Comparison of ENCODE assay signal across 9 mouse cellular contexts in genomic region chrX:142684674-142685073, GRCm38 (mm10). TPM values are rescaled to one million over a fixed set of nuclear protein-coding genes. Genes with fewer than 3 reads are reported as not detected.
DNase-seq lines count a peak whose midpoint lies in the region; ATAC-seq and TF ChIP-seq lines count a peak whose summit lies in the region.
"Had no signal": no experiment of that assay in that cellular context is flagged by ENCODE, and none has a peak within 500 bp of the region (broad histone marks: within the 10 kb centered on the region; RNA-seq: fewer than 3 reads in every experiment).

No protein-coding gene starts in this region.

- WGBS in hindbrain, embryonic 13.5 days, result 24% methylated on average over 4 of the region's 4 CpGs
- 18% methylated on average over 4 of the region's 4 CpGs for WGBS in hindbrain, embryonic 11.5 days
- WGBS in embryonic facial prominence, embryonic 10.5 days, result 16% methylated on average over 4 of the region's 4 CpGs
- WGBS in limb, embryonic 13.5 days, result 22% methylated on average over 4 of the region's 4 CpGs

- no peaks in the 10 kb centered on the region for H3K36me3 ChIP-seq in hindbrain, embryonic 13.5 days
- no peaks in the 10 kb centered on the region for H3K36me3 ChIP-seq in hindbrain, embryonic 11.5 days (ENCODE audit: control insufficient read depth, insufficient read depth, low read length)
- H3K36me3 ChIP-seq in CH12.LX (replicated peaks in 1 of 2; ENCODE audit: control insufficient read depth in 1 of 2, insufficient read depth in 1 of 2, low read length in 1 of 2), result peaks cover 0 to 24% of the 10 kb centered on the region in 2 experiments
- peaks cover 3% of the 10 kb centered on the region; the same call in 1 of the 2 replicates for H3K36me3 ChIP-seq in embryonic facial prominence, embryonic 10.5 days (replicated peaks)
- H3K36me3 ChIP-seq in limb, embryonic 13.5 days, result no peaks in the 10 kb centered on the region

- H3K27me3 ChIP-seq in hindbrain, embryonic 13.5 days, result peaks cover 25% of the 10 kb centered on the region; the same call in 1 of the 2 replicates
- H3K27me3 ChIP-seq in hindbrain, embryonic 11.5 days (ENCODE audit: control insufficient read depth, insufficient read depth, low read length), result peaks cover 4% of the 10 kb centered on the region; the same call in 1 of the 2 replicates
- no peaks in the 10 kb centered on the region for H3K27me3 ChIP-seq in CH12.LX (replicated peaks)
- peaks cover 89% of the 10 kb centered on the region for H3K27me3 ChIP-seq in embryonic facial prominence, embryonic 10.5 days (replicated peaks; ENCODE audit: low read depth, poor library complexity, severe bottlenecking)
- H3K27me3 ChIP-seq in limb, embryonic 13.5 days, result peaks cover 31% of the 10 kb centered on the region; the same call in 1 of the 2 replicates

- H3K4me1 ChIP-seq in hindbrain, embryonic 13.5 days (replicated peaks), result peaks cover 34% of the 10 kb centered on the region
- 0 out of 2 replicates have a peak, but pooled peaks cover 3% of the 10 kb centered on the region for H3K4me1 ChIP-seq in hindbrain, embryonic 11.5 days (replicated peaks; ENCODE audit: control insufficient read depth, insufficient read depth, low read length)
- H3K4me1 ChIP-seq in CH12.LX (ENCODE audit: control insufficient read depth in 1 of 2, insufficient read depth in 2 of 2), result peaks cover 4 to 39% of the 10 kb centered on the region in 2 experiments; a peak in 3 of 4 replicates
- H3K4me1 ChIP-seq in embryonic facial prominence, embryonic 10.5 days, result peaks cover 59% of the 10 kb centered on the region
- H3K4me1 ChIP-seq in limb, embryonic 13.5 days, result peaks cover 45% of the 10 kb centered on the region

- no peak for ATAC-seq in hindbrain, embryonic 13.5 days (ENCODE audit: low FRiP score)
- ATAC-seq in hindbrain, embryonic 11.5 days (ENCODE audit: low FRiP score), result no peak
- no peak for ATAC-seq in limb, embryonic 13.5 days (ENCODE audit: low FRiP score, low read depth)
- ATAC-seq in CD4-positive, CD25-positive, alpha-beta regulatory T cell, adult 4 months, result no peak

- in situ Hi-C loops in CH12.LX (cut with MboI; ENCODE audit: low pct_ligation_motif_present, low pct_unique_long_range_greater_than_20kb, low sequenced_read_pairs), result no loop called here

- peaks cover 13% of the 10 kb centered on the region for H3K79me2 ChIP-seq in CH12.LX (replicated peaks; ENCODE audit: control insufficient read depth, extremely low read depth, insufficient read depth, poor library complexity, severe bottlenecking)

- H3K9me3 ChIP-seq in hindbrain, embryonic 13.5 days, result no peaks in the 10 kb centered on the region
- no peaks in the 10 kb centered on the region for H3K9me3 ChIP-seq in hindbrain, embryonic 11.5 days (ENCODE audit: control insufficient read depth, low read length)
- H3K9me3 ChIP-seq in CH12.LX (replicated peaks; ENCODE audit: low read length), result no peaks in the 10 kb centered on the region
- H3K9me3 ChIP-seq in embryonic facial prominence, embryonic 10.5 days, result no peaks in the 10 kb centered on the region
- no peaks in the 10 kb centered on the region for H3K9me3 ChIP-seq in limb, embryonic 13.5 days

- dilution Hi-C loops in CH12.LX (cut with MboI; ENCODE audit: extremely low pct_ligation_motif_present, extremely low pct_unique_long_range_greater_than_20kb, low sequenced_read_pairs), result no loop called here

- TF ChIP-seq CTCF in CH12.LX (conservative IDR thresholded peaks at IDR 0.05 in 1 of 2, IDR thresholded peaks at IDR 0.05 in 1 of 2; ENCODE audit: low read depth in 2 of 2, low read length in 2 of 2), result no peak

- no peak overlapping the region for H3K9ac ChIP-seq in hindbrain, embryonic 13.5 days
- H3K9ac ChIP-seq in hindbrain, embryonic 11.5 days (ENCODE audit: low read depth, low read length), result no peak overlapping the region
- H3K9ac ChIP-seq in CH12.LX (ENCODE audit: insufficient read depth, low read depth), result no peak overlapping the region
- H3K9ac ChIP-seq in limb, embryonic 13.5 days, result peak overlapping the region; percentile 80

- no peak for TF ChIP-seq POLR2A in CH12.LX (IDR thresholded peaks at IDR 0.05; ENCODE audit: low read depth, low read length)

- no peak overlapping the region for H3K4me3 ChIP-seq in hindbrain, embryonic 13.5 days
- H3K4me3 ChIP-seq in hindbrain, embryonic 11.5 days (ENCODE audit: low read depth, low read length), result no peak overlapping the region
- H3K4me3 ChIP-seq in CH12.LX (replicated peaks in 1 of 3; ENCODE audit: low read depth in 2 of 3, low read length in 2 of 3, poor library complexity in 1 of 3), result no peak overlapping the region
- peak overlapping the region; percentile 69 for H3K4me3 ChIP-seq in embryonic facial prominence, embryonic 10.5 days
- peak overlapping the region; percentile 63 for H3K4me3 ChIP-seq in limb, embryonic 13.5 days

- TF ChIP-seq EP300 in CH12.LX (IDR thresholded peaks at IDR 0.05; ENCODE audit: low read length), result no peak

- H3K4me2 ChIP-seq in hindbrain, embryonic 13.5 days, result 0 out of 2 replicates have a peak overlapping the region, but pooled peaks have one; percentile 61
- no peak overlapping the region for H3K4me2 ChIP-seq in hindbrain, embryonic 11.5 days (replicated peaks; ENCODE audit: low read depth, low read length)
- no peak overlapping the region for H3K4me2 ChIP-seq in CH12.LX (ENCODE audit: insufficient read depth, low read depth, poor library complexity, severe bottlenecking)
- H3K4me2 ChIP-seq in limb, embryonic 13.5 days (replicated peaks), result peak overlapping the region; percentile 82

- no peak for TF ChIP-seq RAD21 in CH12.LX (IDR thresholded peaks at IDR 0.05; ENCODE audit: low read depth, low read length)

- H3K27ac ChIP-seq in hindbrain, embryonic 13.5 days, result no peak overlapping the region
- H3K27ac ChIP-seq in hindbrain, embryonic 11.5 days (ENCODE audit: low read depth, low read length), result no peak overlapping the region
- H3K27ac ChIP-seq in CH12.LX (ENCODE audit: insufficient read depth, low read depth), result no peak overlapping the region
- no peak overlapping the region for H3K27ac ChIP-seq in embryonic facial prominence, embryonic 10.5 days (replicated peaks)
- H3K27ac ChIP-seq in limb, embryonic 13.5 days, result peak overlapping the region; percentile 83

- no peak for DNase-seq in hindbrain, embryonic 11.5 days (ENCODE audit: low spot score)
- DNase-seq in CH12.LX (ENCODE audit: extremely low read depth), result no peak
- no peak for DNase-seq in embryonic facial prominence, embryonic 10.5 days (ENCODE audit: low spot score)
- DNase-seq in left cerebral cortex, adult 9 months (ENCODE audit: low spot score in 2 of 2), result no peak
- no peak for DNase-seq in cerebellum, adult 11-12 months
- DNase-seq: adrenal gland, adult 2 months had no signal

TF ChIP-seq in CH12.LX, 34 proteins besides CTCF, POLR2A, EP300 and RAD21:
- TF ChIP-seq ZNF384 (IDR thresholded peaks at IDR 0.05; ENCODE audit: low read depth, low read length) (peak; percentile 70), HCFC1 (IDR thresholded peaks at IDR 0.05; ENCODE audit: low read depth, low read length) (no peak)

RNA-seq across cellular contexts. Expression of gene Tmem164, which starts 3.5 kb away (rescaled TPM):
- 27.6 and 28.4 TPM in 2 replicates for polyA plus RNA-seq in hindbrain, embryonic 13.5 days (2015; fragmentation: Nextera tagmentation; extraction: Ambion mirVana)
- 24.2 and 26.2 TPM in 2 replicates for polyA plus RNA-seq in hindbrain, embryonic 11.5 days (2014; fragmentation: Nextera tagmentation; extraction: Ambion mirVana)
- 21.5 and 24.0 TPM in 2 replicates for total RNA-seq in CH12.LX (2012; rRNA removed)
- 21.4 and 22.7 TPM in 2 replicates for total RNA-seq in CH12.LX (2014; rRNA removed)
- polyA plus RNA-seq in CH12.LX (2012; ENCODE audit: insufficient read length, low read depth), result 17.7 and 19.2 TPM in 2 replicates
- polyA plus RNA-seq in embryonic facial prominence, embryonic 10.5 days (2016; fragmentation: Nextera tagmentation; extraction: Ambion mirVana), result 72.9 and 77.6 TPM in 2 replicates
- polyA plus RNA-seq in limb, embryonic 13.5 days (2015; fragmentation: Nextera tagmentation; extraction: Ambion mirVana), result 65.5 and 69.9 TPM in 2 replicates
- 10 to 100 TPM; 20.1 to 23.9 TPM for polyA plus RNA-seq in CD4-positive, CD25-positive, alpha-beta regulatory T cell, adult 4 months (2017; shearing (Covaris generic))

Comparison
In these comparisons a context has a peak if more than half of its experiments do, and no peak if none do; other contexts are left out.
1. H3K4me2 ChIP-seq: peak in hindbrain, embryonic 13.5 days (single experiment) and limb, embryonic 13.5 days (single experiment); none in hindbrain, embryonic 11.5 days (single experiment) and CH12.LX (single experiment).
2. H3K4me3 ChIP-seq: peak in embryonic facial prominence, embryonic 10.5 days (single experiment) and limb, embryonic 13.5 days (single experiment); none in hindbrain, embryonic 13.5 days (single experiment), hindbrain, embryonic 11.5 days (single experiment) and CH12.LX (0 of 3).